Mouse (Mus musculus) cortical plate, adult 2 months (tissue): ENCODE results near the gene Cfap161.

Experiments
- CTCF ChIP-seq: fragments of 200-500 bp; IDR thresholded peaks from 2 replicates; pipeline ENCODE4 v1.5.1; 2011; ENCODE audit warnings: mild to moderate bottlenecking, control low read depth, low read length; ENCODE audit not compliant: insufficient read depth; ENCODE audit errors: extremely low read depth
- POLR2A ChIP-seq: fragments of 200-500 bp; IDR thresholded peaks from 2 replicates; pipeline ENCODE4 v1.6.1; 2011; ENCODE audit warnings: mild to moderate bottlenecking, low read length, control low read depth; ENCODE audit not compliant: insufficient read depth; ENCODE audit errors: extremely low read depth

- TF ChIP-seq CTCF: no peak
- TF ChIP-seq POLR2A: no peak
Measured at GRCm38 (mm10) chr7:83806934-83807333, 12.3 kb upstream of the Cfap161 start.
